Mouse (Mus musculus) gastrocnemius, postnatal 14 days (tissue): ENCODE results near the gene Rit1. TPM values are rescaled to one million over a fixed set of nuclear protein-coding genes. Genes with fewer than 3 reads are reported as not detected.

ENCODE experiments used
- total RNA-seq, 2 experiments: library from RNA; stranded (reverse); gene quantifications; 2 replicates each; pipeline ENCODE4 v1.2.3; 2021

The Rit1 gene
- total RNA-seq, 2 experiments from 2014 or later: 17.3 to 21.4 TPM

Other genes with a start within 250 kb of the Rit1 start
- 100 to 1,000 TPM; 125 to 161 TPM for gene Lmna, start 206.9 kb upstream of the Rit1 start, total RNA-seq
- gene Mex3a, start 184.4 kb upstream of the Rit1 start, total RNA-seq: 1 to 10 TPM in 1 of 2 experiments, under 1 TPM in 1; 0.64 to 1.6 TPM
- gene Rab25, start 168.5 kb upstream of the Rit1 start, total RNA-seq: not detected
- gene Lamtor2, start 163.8 kb upstream of the Rit1 start, total RNA-seq: 10 to 100 TPM; 78.3 to 80.4 TPM
- gene Ubqln4, start 163.1 kb upstream of the Rit1 start, total RNA-seq: 10 to 100 TPM; 42.0 to 45.5 TPM
- 10 to 100 TPM; 80.7 to 98.2 TPM for gene Ssr2, start 141.0 kb upstream of the Rit1 start, total RNA-seq
- 10 to 100 TPM; 42.5 to 48.1 TPM for gene Arhgef2, start 110.9 kb upstream of the Rit1 start, total RNA-seq
- gene Rxfp4, start 63.7 kb upstream of the Rit1 start, total RNA-seq: not detected
- gene Khdc4, start 31.0 kb upstream of the Rit1 start, total RNA-seq: 10 to 100 TPM; 18.0 to 20.8 TPM
- 1 to 10 TPM; 3.7 to 4.2 TPM for gene Syt11, start 58.3 kb downstream of the Rit1 start, total RNA-seq
- 10 to 100 TPM; 11.9 to 12.5 TPM for gene Gon4l, start 118.4 kb downstream of the Rit1 start, total RNA-seq
- 10 to 100 TPM; 10.5 to 12.6 TPM for gene Msto1, start 197.2 kb downstream of the Rit1 start, total RNA-seq
- gene Ash1l, start 233.8 kb downstream of the Rit1 start, total RNA-seq: 10 to 100 TPM; 24.4 to 24.7 TPM
- gene Dap3, start 234.3 kb downstream of the Rit1 start, total RNA-seq: 10 to 100 TPM; 58.7 to 62.5 TPM